In genomic region chr8:122937545-122938053, GRCm38 (mm10) we compare ENCODE assay signal across 12 mouse cellular contexts.
DNase-seq lines count a peak whose midpoint lies in the region; ATAC-seq lines count a peak whose summit lies in the region.
"Had no signal": no experiment of that assay in that cellular context is flagged by ENCODE, and none has a peak within 500 bp of the region (broad histone marks: within the 10 kb centered on the region; RNA-seq: fewer than 3 reads in every experiment).

No protein-coding gene starts in this region.

- no peak overlapping the region for H3K4me2 ChIP-seq in heart, embryonic 12.5 days

- no peaks in the 10 kb centered on the region for H3K36me3 ChIP-seq in heart, embryonic 12.5 days
- no peaks in the 10 kb centered on the region for H3K36me3 ChIP-seq in heart, embryonic 10.5 days
- H3K36me3 ChIP-seq: embryonic facial prominence, embryonic 10.5 days had no signal

- DNase-seq in heart, embryonic 10.5 days (ENCODE audit: low spot score) = no peak
- DNase-seq in lung, postnatal 36 days = peak; percentile 47
- DNase-seq in lung, adult 18-20 months = no peak
- DNase-seq in cerebellum, postnatal 10 days = peak; percentile 35
- DNase-seq in naive thymus-derived CD4-positive, alpha-beta T cell, adult 2 months (ENCODE audit: low read depth) = peak; percentile 70
- DNase-seq in thymus, postnatal 14 days = no peak
- no peak for DNase-seq in adrenal gland, postnatal 36 days
- DNase-seq: adrenal gland, postnatal 10 days; midbrain, embryonic 14.5 days; thymus, adult 2 months had no signal

- WGBS in heart, embryonic 12.5 days = 77% methylated on average over 2 of the region's 2 CpGs
- 78% methylated on average over 2 of the region's 2 CpGs for WGBS in heart, embryonic 10.5 days

- H3K27me3 ChIP-seq in heart, embryonic 12.5 days (replicated peaks) = no peaks in the 10 kb centered on the region
- no peaks in the 10 kb centered on the region for H3K27me3 ChIP-seq in heart, embryonic 10.5 days (ENCODE audit: insufficient read depth, poor library complexity, severe bottlenecking)

- peaks cover 38% of the 10 kb centered on the region for H3K4me1 ChIP-seq in heart, embryonic 12.5 days (replicated peaks)
- H3K4me1 ChIP-seq in heart, embryonic 10.5 days = peaks cover 52% of the 10 kb centered on the region

- H3K9ac ChIP-seq in heart, embryonic 12.5 days = no peak overlapping the region

- ATAC-seq in heart, embryonic 12.5 days (ENCODE audit: insufficient number of reproducible peaks, low FRiP score) = no peak

- no peaks in the 10 kb centered on the region for H3K9me3 ChIP-seq in heart, embryonic 12.5 days (replicated peaks)
- H3K9me3 ChIP-seq in heart, embryonic 10.5 days = no peaks in the 10 kb centered on the region
- H3K9me3 ChIP-seq: embryonic facial prominence, embryonic 10.5 days had no signal

- H3K27ac ChIP-seq in heart, embryonic 12.5 days (ENCODE audit: poor library complexity, severe bottlenecking) = 0 out of 2 replicates have a peak overlapping the region, but pooled peaks have one; percentile 25
- no peak overlapping the region for H3K27ac ChIP-seq in heart, embryonic 10.5 days

- no peak overlapping the region for H3K4me3 ChIP-seq in heart, embryonic 12.5 days
- no peak overlapping the region for H3K4me3 ChIP-seq in heart, embryonic 10.5 days
- H3K4me3 ChIP-seq: embryonic facial prominence, embryonic 10.5 days had no signal

Comparison
In these comparisons a context has a peak if more than half of its experiments do, and no peak if none do; other contexts are left out.
1. DNase-seq: peak in lung, postnatal 36 days (single experiment), cerebellum, postnatal 10 days (2 of 2) and naive thymus-derived CD4-positive, alpha-beta T cell, adult 2 months (single experiment); none in heart, embryonic 10.5 days (single experiment), lung, adult 18-20 months (0 of 2), thymus, postnatal 14 days (single experiment) and adrenal gland, postnatal 36 days (0 of 2).